Mouse (Mus musculus): ENCODE results near the gene Ppie. TPM values are rescaled to one million over a fixed set of nuclear protein-coding genes. Genes with fewer than 3 reads are reported as not detected.
"Not testable (repeated sequence)": the region's sequence is repeated elsewhere in the genome, so short reads cannot be mapped to it uniquely, and the experiment has no call there.

Ppie gene
- polyA plus RNA-seq, 1 experiment from 2014 or later, result 41.2 TPM

GRCm38 (mm10) chr4:123164157-123164556, 24.4 kb upstream of the Ppie start:
- Histone ChIP-seq H3K4me3 (ENCODE audit: low read depth, low read length) (no peak overlapping the region), H3K9ac (replicated peaks; ENCODE audit: low read depth) (no peak overlapping the region), H3K9me3 (ENCODE audit: low read length) (no peaks in the 10 kb centered on the region), H3K27ac (ENCODE audit: low read length) (no peak overlapping the region), H3K27me3 (replicated peaks; ENCODE audit: insufficient read depth, low read length) (no peaks in the 10 kb centered on the region), H3K36me3 (ENCODE audit: insufficient read depth, low read length) (no peaks in the 10 kb centered on the region), H3K4me1 (ENCODE audit: insufficient read depth, low read depth, low read length) (no peaks in the 10 kb centered on the region), H3K4me2 (replicated peaks; ENCODE audit: low read depth, low read length) (no peak overlapping the region)
- 70% methylated on average over 15 of the region's 15 CpGs for WGBS
- TF ChIP-seq CTCF (IDR thresholded peaks at IDR 0.05) (no peak), EP300 (IDR thresholded peaks at IDR 0.05) (no peak)
- ATAC-seq (no peak), DNase-seq (ENCODE audit: low spot score) (no peak)

GRCm38 (mm10) chr4:123162305-123162917, 22.7 kb upstream of the Ppie start:
- DNase-seq (ENCODE audit: low spot score) (no peak), ATAC-seq (no peak)

GRCm38 (mm10) chr4:123161251-123161650, 21.5 kb upstream of the Ppie start:
- 74% methylated on average over 3 of the region's 3 CpGs for WGBS
- not testable (repeated sequence) for H3K27me3 ChIP-seq (replicated peaks; ENCODE audit: insufficient read depth, low read length); H3K9ac ChIP-seq (replicated peaks; ENCODE audit: low read depth)

More at GRCm38 (mm10) chr4:123162305-123162917, 22.7 kb upstream of the Ppie start:
- TF ChIP-seq CTCF (IDR thresholded peaks at IDR 0.05) (no peak), EP300 (IDR thresholded peaks at IDR 0.05) (no peak)
- Histone ChIP-seq H3K9ac (replicated peaks; ENCODE audit: low read depth) (no peak overlapping the region), H3K27me3 (replicated peaks; ENCODE audit: insufficient read depth, low read length) (no peaks in the 10 kb centered on the region), H3K27ac (ENCODE audit: low read length) (no peak overlapping the region), H3K9me3 (ENCODE audit: low read length) (no peaks in the 10 kb centered on the region), H3K4me3 (ENCODE audit: low read depth, low read length) (no peak overlapping the region), H3K4me1 (ENCODE audit: insufficient read depth, low read depth, low read length) (no peaks in the 10 kb centered on the region), H3K4me2 (replicated peaks; ENCODE audit: low read depth, low read length) (no peak overlapping the region), H3K36me3 (ENCODE audit: insufficient read depth, low read length) (no peaks in the 10 kb centered on the region)
- WGBS, result 16% methylated on average over 15 of the region's 15 CpGs

GRCm38 (mm10) chr4:123160571-123160970, 20.8 kb upstream of the Ppie start:
- H3K9ac ChIP-seq (replicated peaks; ENCODE audit: low read depth), result no peak overlapping the region
- DNase-seq (ENCODE audit: low spot score), result no peak
- no peaks in the 10 kb centered on the region for H3K4me1 ChIP-seq (ENCODE audit: insufficient read depth, low read depth, low read length)
- H3K36me3 ChIP-seq (ENCODE audit: insufficient read depth, low read length), result no peaks in the 10 kb centered on the region
- ATAC-seq, result no peak
- TF ChIP-seq CTCF (IDR thresholded peaks at IDR 0.05), result no peak
- no peak for TF ChIP-seq EP300 (IDR thresholded peaks at IDR 0.05)
- no peak overlapping the region for H3K4me3 ChIP-seq (ENCODE audit: low read depth, low read length)
- 68% methylated on average over 6 of the region's 6 CpGs for WGBS
- H3K4me2 ChIP-seq (replicated peaks; ENCODE audit: low read depth, low read length), result no peak overlapping the region
- H3K9me3 ChIP-seq (ENCODE audit: low read length), result no peaks in the 10 kb centered on the region
- H3K27me3 ChIP-seq (replicated peaks; ENCODE audit: insufficient read depth, low read length), result no peaks in the 10 kb centered on the region
- H3K27ac ChIP-seq (ENCODE audit: low read length), result no peak overlapping the region

More at GRCm38 (mm10) chr4:123161251-123161650, 21.5 kb upstream of the Ppie start:
- DNase-seq (ENCODE audit: low spot score); ATAC-seq; H3K4me3 ChIP-seq (ENCODE audit: low read depth, low read length); H3K4me1 ChIP-seq (ENCODE audit: insufficient read depth, low read depth, low read length); H3K27ac ChIP-seq (ENCODE audit: low read length); H3K36me3 ChIP-seq (ENCODE audit: insufficient read depth, low read length); H3K4me2 ChIP-seq (replicated peaks; ENCODE audit: low read depth, low read length); H3K9me3 ChIP-seq (ENCODE audit: low read length): not testable (repeated sequence)

GRCm38 (mm10) chr4:123155840-123156239, 16.1 kb upstream of the Ppie start:
- H3K27ac ChIP-seq (ENCODE audit: low read length), result no peak overlapping the region
- H3K36me3 ChIP-seq (ENCODE audit: insufficient read depth, low read length), result no peaks in the 10 kb centered on the region
- no peaks in the 10 kb centered on the region for H3K4me1 ChIP-seq (ENCODE audit: insufficient read depth, low read depth, low read length)
- DNase-seq (ENCODE audit: low spot score) (no peak), ATAC-seq (no peak)
- no peaks in the 10 kb centered on the region for H3K27me3 ChIP-seq (replicated peaks; ENCODE audit: insufficient read depth, low read length)
- no peak overlapping the region for H3K4me2 ChIP-seq (replicated peaks; ENCODE audit: low read depth, low read length)
- TF ChIP-seq CTCF (IDR thresholded peaks at IDR 0.05) (no peak), EP300 (IDR thresholded peaks at IDR 0.05) (no peak)
- H3K9ac ChIP-seq (replicated peaks; ENCODE audit: low read depth), result no peak overlapping the region
- H3K4me3 ChIP-seq (ENCODE audit: low read depth, low read length), result no peak overlapping the region
- H3K9me3 ChIP-seq (ENCODE audit: low read length), result no peaks in the 10 kb centered on the region

- no peaks in the 10 kb centered on the region for H3K36me3 ChIP-seq (ENCODE audit: insufficient read depth, low read length)
- H3K4me3 ChIP-seq (ENCODE audit: low read depth, low read length), result no peak overlapping the region
- no peaks in the 10 kb centered on the region for H3K27me3 ChIP-seq (replicated peaks; ENCODE audit: insufficient read depth, low read length)
- H3K9ac ChIP-seq (replicated peaks; ENCODE audit: low read depth), result no peak overlapping the region
- H3K4me2 ChIP-seq (replicated peaks; ENCODE audit: low read depth, low read length), result no peak overlapping the region
- DNase-seq (ENCODE audit: low spot score), result no peak
- WGBS, result 67% methylated on average over 2 of the region's 2 CpGs
- H3K27ac ChIP-seq (ENCODE audit: low read length), result no peak overlapping the region
- TF ChIP-seq CTCF (IDR thresholded peaks at IDR 0.05), result no peak
- TF ChIP-seq EP300 (IDR thresholded peaks at IDR 0.05), result no peak
- no peaks in the 10 kb centered on the region for H3K4me1 ChIP-seq (ENCODE audit: insufficient read depth, low read depth, low read length)
- no peaks in the 10 kb centered on the region for H3K9me3 ChIP-seq (ENCODE audit: low read length)
- no peak for ATAC-seq
These were observed 15.7 kb upstream of the Ppie start for GRCm38 (mm10) chr4:123155427-123155826.

- no peak for ATAC-seq
- Histone ChIP-seq H3K4me3 (ENCODE audit: low read depth, low read length) (no peak overlapping the region), H3K9ac (replicated peaks; ENCODE audit: low read depth) (no peak overlapping the region), H3K27me3 (replicated peaks; ENCODE audit: insufficient read depth, low read length) (no peaks in the 10 kb centered on the region), H3K4me1 (ENCODE audit: insufficient read depth, low read depth, low read length) (no peaks in the 10 kb centered on the region), H3K9me3 (ENCODE audit: low read length) (no peaks in the 10 kb centered on the region), H3K27ac (ENCODE audit: low read length) (no peak overlapping the region), H3K36me3 (ENCODE audit: insufficient read depth, low read length) (no peaks in the 10 kb centered on the region), H3K4me2 (replicated peaks; ENCODE audit: low read depth, low read length) (no peak overlapping the region)
- WGBS, result 20% methylated on average over 4 of the region's 4 CpGs
- peak; percentile 63 for DNase-seq (ENCODE audit: low spot score)
- TF ChIP-seq CTCF (IDR thresholded peaks at IDR 0.05), result peak; percentile 66
- TF ChIP-seq EP300 (IDR thresholded peaks at IDR 0.05), result no peak
These were observed 15.3 kb upstream of the Ppie start for GRCm38 (mm10) chr4:123155004-123155403.

Data from lung, postnatal 0 days (tissue).